Mouse (Mus musculus) brain, embryonic 14.5 days (tissue): ENCODE measurements at regions not wholly inside any gene's neighbourhood (a gene's known extent, or its start where the extent isn't known, plus 50 kb on each side); places are given as distances from the start of the nearest gene placed in this dataset.

ENCODE experiments used
- CTCF ChIP-seq: fragments of 200-500 bp; IDR thresholded peaks from 2 replicates; pipeline ENCODE4 v1.5.1; 2012; ENCODE audit warnings: inconsistent platforms, mild to moderate bottlenecking, moderate library complexity, borderline replicate concordance; ENCODE audit not compliant: insufficient read depth, insufficient read length; ENCODE audit errors: extremely low read depth
- POLR2A ChIP-seq: fragments of 200-500 bp; IDR thresholded peaks from 2 replicates; pipeline ENCODE4 v1.6.1; 2012; ENCODE audit warnings: mild to moderate bottlenecking, inconsistent platforms, borderline replicate concordance; ENCODE audit not compliant: poor library complexity, insufficient read depth, insufficient read length, severe bottlenecking; ENCODE audit errors: extremely low read depth

DNA sequence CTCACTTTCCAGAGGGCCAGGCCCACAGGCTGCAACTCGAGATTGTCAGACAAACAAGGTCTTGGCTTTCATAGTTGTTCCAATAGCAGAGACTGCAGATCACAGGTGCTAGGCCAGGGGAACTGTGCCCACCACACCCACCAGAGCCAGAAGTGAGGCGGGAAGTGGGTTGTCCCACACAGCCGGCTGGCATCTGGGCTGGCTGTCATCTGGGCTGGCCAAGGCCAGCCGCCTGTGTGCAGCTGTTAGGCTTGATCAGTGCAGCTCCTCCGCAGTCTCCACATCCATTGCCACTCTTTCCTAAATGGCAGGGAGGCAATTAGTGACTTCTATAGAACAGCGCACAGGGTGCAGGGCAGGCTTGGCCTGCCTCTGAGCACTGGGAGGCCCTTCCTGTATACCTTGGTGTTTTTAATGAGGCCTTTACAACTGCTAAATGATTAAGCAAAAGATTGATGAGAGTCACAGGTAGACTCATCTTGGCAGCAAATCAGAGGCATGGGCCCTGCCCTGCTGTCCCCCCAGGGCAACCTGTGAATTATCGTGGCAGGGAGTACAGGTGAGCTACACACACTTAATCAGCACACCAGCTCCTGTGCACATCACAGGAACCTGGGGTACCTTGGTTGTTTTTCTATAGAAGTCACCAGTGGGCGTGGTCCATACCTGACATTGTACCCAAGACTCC lies 122.9 kb downstream of the Bmp7 start:
- TF ChIP-seq POLR2A = no peak
- TF ChIP-seq CTCF = no peak
